Mouse (Mus musculus) c-Kit-positive CD71-positive TER-119-positive erythroid progenitor cells, embryonic 14.5 days (primary cell): ENCODE measurements around the gene Kcnmb1.

ENCODE experiments used
- DNase-seq: peaks from one replicate; pipeline ENCODE4 v3.0.0-alpha.2; 2013; ENCODE audit warnings: low spot score

Gene Kcnmb1

GRCm38 (mm10) chr11:33944786-33945328, 18.0 kb upstream of the Kcnmb1 start:
- no peak for DNase-seq

GRCm38 (mm10) chr11:33946501-33946900, 16.3 kb upstream of the Kcnmb1 start:
- DNase-seq = no peak

GRCm38 (mm10) chr11:33951155-33951554, 11.7 kb upstream of the Kcnmb1 start:
- DNase-seq = no peak

GRCm38 (mm10) chr11:33951684-33952625, 10.9 kb upstream of the Kcnmb1 start:
- no peak for DNase-seq

- DNase-seq = no peak
These were observed 6.8 kb upstream of the Kcnmb1 start for GRCm38 (mm10) chr11:33955982-33956381.

GRCm38 (mm10) chr11:33956623-33957022, 6.2 kb upstream of the Kcnmb1 start:
- no peak for DNase-seq

GRCm38 (mm10) chr11:33957595-33957994, 5.2 kb upstream of the Kcnmb1 start:
- DNase-seq = no peak

- DNase-seq = peak; percentile 22
These were observed 4.1 kb upstream of the Kcnmb1 start for GRCm38 (mm10) chr11:33958713-33959112.

GRCm38 (mm10) chr11:33962178-33962577, 635 bp upstream of the Kcnmb1 start:
- DNase-seq = no peak

- no peak for DNase-seq
These were observed 2.6 kb downstream of the Kcnmb1 start for GRCm38 (mm10) chr11:33965380-33965779.

GRCm38 (mm10) chr11:33967708-33968107, 4.9 kb downstream of the Kcnmb1 start:
- no peak for DNase-seq

- no peak for DNase-seq
These were observed 6.4 kb downstream of the Kcnmb1 start for GRCm38 (mm10) chr11:33969199-33969598.

- no peak for DNase-seq
These were observed 9.3 kb downstream of the Kcnmb1 start for GRCm38 (mm10) chr11:33972114-33972513.

GRCm38 (mm10) chr11:33974341-33975040, 11.7 kb downstream of the Kcnmb1 start:
- DNase-seq = no peak

GRCm38 (mm10) chr11:33975121-33975520, 12.3 kb downstream of the Kcnmb1 start:
- DNase-seq = no peak

GRCm38 (mm10) chr11:33980146-33980545, 17.3 kb downstream of the Kcnmb1 start:
- DNase-seq = no peak

- DNase-seq = no peak
These were observed 23.7 kb downstream of the Kcnmb1 start for GRCm38 (mm10) chr11:33986525-33986924.

GRCm38 (mm10) chr11:33990002-33990401, 27.2 kb downstream of the Kcnmb1 start:
- DNase-seq = no peak

- DNase-seq = no peak
These were observed 30.1 kb downstream of the Kcnmb1 start, which contains the start of gene Kcnip1 for GRCm38 (mm10) chr11:33992938-33993337. Kcnip1 (minus strand) TSS chr11:33993152.

- DNase-seq = no peak
These were observed 30.7 kb downstream of the Kcnmb1 start for GRCm38 (mm10) chr11:33993496-33993895.

GRCm38 (mm10) chr11:33998244-33998643, 35.4 kb downstream of the Kcnmb1 start:
- DNase-seq = no peak

- no peak for DNase-seq
These were observed 37.6 kb downstream of the Kcnmb1 start for GRCm38 (mm10) chr11:34000416-34000815.
